In the genomic region with DNA sequence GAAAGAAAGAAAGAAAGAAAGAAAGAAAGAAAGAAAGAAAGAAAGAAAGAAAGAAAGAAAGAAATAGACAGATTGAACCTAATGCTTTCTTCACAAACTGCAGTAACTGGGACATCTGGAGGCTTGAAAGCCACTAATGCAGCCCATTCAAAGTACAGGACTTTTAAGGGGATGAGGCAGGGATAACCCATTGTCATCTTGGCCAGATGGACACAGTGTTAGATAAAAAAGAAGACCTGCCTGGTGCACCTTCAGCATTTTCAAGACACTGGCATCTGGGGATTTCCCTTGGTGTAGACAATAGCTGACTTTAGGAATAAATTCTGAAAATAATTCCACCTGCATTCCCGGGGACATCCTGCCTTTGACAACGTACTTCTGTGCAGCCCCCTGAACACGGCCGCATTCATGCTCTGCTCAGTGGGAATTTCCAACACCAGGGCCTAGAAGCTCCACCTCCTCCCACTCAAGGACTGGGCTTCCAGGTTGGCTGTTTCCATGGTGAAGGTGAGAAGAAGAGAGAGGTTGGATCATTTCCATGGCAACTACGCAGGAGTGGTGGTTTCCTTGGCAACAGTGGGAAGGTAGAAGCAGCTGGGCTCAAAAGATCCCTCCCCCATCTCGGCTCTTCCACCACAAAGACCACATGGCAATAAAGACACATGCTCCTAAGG, we compare ENCODE assay signal across 8 mouse cellular contexts. TPM values are rescaled to one million over a fixed set of nuclear protein-coding genes. Genes with fewer than 3 reads are reported as not detected.
DNase-seq lines count a peak whose midpoint lies in the region; ATAC-seq and TF ChIP-seq lines count a peak whose summit lies in the region.
"Had no signal": no experiment of that assay in that cellular context is flagged by ENCODE, and none has a peak within 500 bp of the region (broad histone marks: within the 10 kb centered on the region; RNA-seq: fewer than 3 reads in every experiment).

No protein-coding gene starts in this region.

- H3K4me2 ChIP-seq in embryonic facial prominence, embryonic 12.5 days (replicated peaks) = no peak overlapping the region
- H3K4me2 ChIP-seq in midbrain, embryonic 15.5 days = peak overlapping the region; percentile 40
- H3K4me2 ChIP-seq: limb, embryonic 15.5 days had no signal

- peak; percentile 76 to 91 for DNase-seq in cerebellum, adult 2 months
- peak; percentile 80 to 91 for DNase-seq in layer of hippocampus, adult 8-10 months (ENCODE audit: low spot score in 2 of 2)
- no peak for DNase-seq in adrenal gland, adult (ENCODE audit: inconsistent age in 2 of 2, low spot score in 1 of 2)
- DNase-seq in gastrocnemius, postnatal 36 days = no peak

- intact Hi-C loops in gastrocnemius, postnatal 36 days (cut with DNase I) = no loop called here

- no peaks in the 10 kb centered on the region for H3K9me3 ChIP-seq in embryonic facial prominence, embryonic 12.5 days
- 0 out of 2 replicates have a peak, but pooled peaks cover 2% of the 10 kb centered on the region for H3K9me3 ChIP-seq in midbrain, embryonic 15.5 days
- H3K9me3 ChIP-seq: limb, embryonic 15.5 days had no signal

- peaks cover 15% of the 10 kb centered on the region for H3K4me1 ChIP-seq in cerebellum, adult 2 months (ENCODE audit: control insufficient read depth, insufficient read depth, low read length)
- H3K4me1 ChIP-seq in embryonic facial prominence, embryonic 12.5 days = peaks cover 9% of the 10 kb centered on the region; the same call in 1 of the 2 replicates
- H3K4me1 ChIP-seq in midbrain, embryonic 15.5 days = peaks cover 21% of the 10 kb centered on the region

- 8% methylated on average over 6 of the region's 6 CpGs for WGBS in cerebellum, adult 2 months
- WGBS in embryonic facial prominence, embryonic 12.5 days = 28% methylated on average over 6 of the region's 6 CpGs
- WGBS in midbrain, embryonic 15.5 days = 4% methylated on average over 6 of the region's 6 CpGs

- H3K4me3 ChIP-seq in cerebellum, adult 2 months (replicated peaks; ENCODE audit: insufficient read depth, low read depth, low read length) = no peak overlapping the region
- no peak overlapping the region for H3K4me3 ChIP-seq in embryonic facial prominence, embryonic 12.5 days
- no peak overlapping the region for H3K4me3 ChIP-seq in midbrain, embryonic 15.5 days
- H3K4me3 ChIP-seq: limb, embryonic 15.5 days had no signal

- H3K36me3 ChIP-seq in embryonic facial prominence, embryonic 12.5 days = no peaks in the 10 kb centered on the region
- no peaks in the 10 kb centered on the region for H3K36me3 ChIP-seq in midbrain, embryonic 15.5 days (replicated peaks)
- H3K36me3 ChIP-seq: limb, embryonic 15.5 days had no signal

- H3K27me3 ChIP-seq in cerebellum, adult 2 months (ENCODE audit: control insufficient read depth, insufficient read depth, low read length) = no peaks in the 10 kb centered on the region
- H3K27me3 ChIP-seq in embryonic facial prominence, embryonic 12.5 days = no peaks in the 10 kb centered on the region
- H3K27me3 ChIP-seq in midbrain, embryonic 15.5 days (replicated peaks) = no peaks in the 10 kb centered on the region
- H3K27me3 ChIP-seq: limb, embryonic 15.5 days had no signal

- peak; percentile 77; the same call in 1 of the 2 replicates for ATAC-seq in embryonic facial prominence, embryonic 12.5 days (ENCODE audit: insufficient number of reproducible peaks, insufficient read depth, low FRiP score, low TSS enrichment)
- peak; percentile 98 for ATAC-seq in midbrain, embryonic 15.5 days (replicated peaks)
- ATAC-seq in granulocyte monocyte progenitor cell, adult 5-6 weeks (replicated peaks; ENCODE audit: poor library complexity, severe bottlenecking) = no peak

- no peak for TF ChIP-seq CTCF in cerebellum, adult 2 months (IDR thresholded peaks at IDR 0.05; ENCODE audit: borderline replicate concordance, insufficient read depth, low read depth, low read length)

- H3K9ac ChIP-seq in embryonic facial prominence, embryonic 12.5 days = no peak overlapping the region
- H3K9ac ChIP-seq in midbrain, embryonic 15.5 days = no peak overlapping the region
- H3K9ac ChIP-seq: limb, embryonic 15.5 days had no signal

- peak; percentile 22; the same call in 1 of the 2 replicates for TF ChIP-seq POLR2A in cerebellum, adult 2 months (IDR thresholded peaks at IDR 0.05; ENCODE audit: borderline replicate concordance, insufficient read depth, low read length)

- H3K27ac ChIP-seq in cerebellum, adult 2 months (ENCODE audit: insufficient read depth, low read length) = peak overlapping the region; percentile 66; the same call in 1 of the 2 replicates
- H3K27ac ChIP-seq in embryonic facial prominence, embryonic 12.5 days = no peak overlapping the region
- H3K27ac ChIP-seq in midbrain, embryonic 15.5 days = peak overlapping the region; percentile 95
- H3K27ac ChIP-seq: limb, embryonic 15.5 days had no signal

RNA-seq across cellular contexts. Expression of gene Rock2, which starts 38.9 kb away (rescaled TPM):
- polyA plus RNA-seq in cerebellum, adult 2 months (2012; rRNA removed) = 37.5 and 39.1 TPM in 2 replicates
- 18.9 and 19.5 TPM in 2 replicates for polyA plus RNA-seq in embryonic facial prominence, embryonic 12.5 days (2016; fragmentation: Nextera tagmentation; extraction: Ambion mirVana)
- 100 to 1,000 TPM; 109 to 143 (median 128) TPM for total RNA-seq in layer of hippocampus, adult 8-10 months (2022)
- polyA plus RNA-seq in midbrain, embryonic 15.5 days (2015; fragmentation: Nextera tagmentation; extraction: Ambion mirVana) = 14.9 and 15.6 TPM in 2 replicates
- 43.1 and 49.4 TPM in 2 replicates for total RNA-seq in granulocyte monocyte progenitor cell, adult 5-6 weeks (2014; fragmentation: Nextera tagmentation)
- 65.1 and 65.9 TPM in 2 replicates for total RNA-seq in granulocyte monocyte progenitor cell, adult 5-6 weeks (2017)
- 10 to 100 TPM; 75.7 to 78.2 TPM for total RNA-seq in gastrocnemius, postnatal 36 days (2021)

RNA-seq across cellular contexts. Expression of gene E2f6, which starts 45.0 kb away (rescaled TPM):
- polyA plus RNA-seq in cerebellum, adult 2 months (2012; rRNA removed) = 54.6 and 62.2 TPM in 2 replicates
- polyA plus RNA-seq in embryonic facial prominence, embryonic 12.5 days (2016; fragmentation: Nextera tagmentation; extraction: Ambion mirVana) = 83.4 and 87.3 TPM in 2 replicates
- 10 to 100 TPM; 31.7 to 40.5 (median 35.8) TPM for total RNA-seq in layer of hippocampus, adult 8-10 months (2022)
- polyA plus RNA-seq in midbrain, embryonic 15.5 days (2015; fragmentation: Nextera tagmentation; extraction: Ambion mirVana) = 29.8 and 30.1 TPM in 2 replicates
- 41.0 and 41.9 TPM in 2 replicates for total RNA-seq in granulocyte monocyte progenitor cell, adult 5-6 weeks (2014; fragmentation: Nextera tagmentation)
- total RNA-seq in granulocyte monocyte progenitor cell, adult 5-6 weeks (2017) = 38.8 and 43.9 TPM in 2 replicates
- 100 to 1,000 TPM; 116 to 120 TPM for total RNA-seq in gastrocnemius, postnatal 36 days (2021)

RNA-seq across cellular contexts. Expression of gene Greb1, which starts 55.1 kb away (rescaled TPM):
- 1.1 and 1.4 TPM in 2 replicates for polyA plus RNA-seq in cerebellum, adult 2 months (2012; rRNA removed)
- 5.6 and 6.0 TPM in 2 replicates for polyA plus RNA-seq in embryonic facial prominence, embryonic 12.5 days (2016; fragmentation: Nextera tagmentation; extraction: Ambion mirVana)
- total RNA-seq in layer of hippocampus, adult 8-10 months (2022) = 1 to 10 TPM in 2 of 4 experiments, under 1 TPM in 2; 0.78 to 1.5 (median 1.0) TPM
- polyA plus RNA-seq in midbrain, embryonic 15.5 days (2015; fragmentation: Nextera tagmentation; extraction: Ambion mirVana) = 1.4 and 1.7 TPM in 2 replicates
- 0.49 TPM in 1 of 2 replicates, not detected in the other for total RNA-seq in granulocyte monocyte progenitor cell, adult 5-6 weeks (2014; fragmentation: Nextera tagmentation)
- total RNA-seq in granulocyte monocyte progenitor cell, adult 5-6 weeks (2017) = 0.13 and 0.26 TPM in 2 replicates
- total RNA-seq in gastrocnemius, postnatal 36 days (2021) = 1 to 10 TPM in 1 of 2 experiments, under 1 TPM in 1; 0.86 to 1.1 TPM

Comparison
In these comparisons a context has a peak if more than half of its experiments do, and no peak if none do; other contexts are left out.
1. DNase-seq: peak in cerebellum, adult 2 months (2 of 2) and layer of hippocampus, adult 8-10 months (2 of 2); none in adrenal gland, adult (0 of 2) and gastrocnemius, postnatal 36 days (0 of 2).